Mouse (Mus musculus) left cerebral cortex, adult 9 months (tissue): ENCODE results near the gene Fosb.
"Not testable (repeated sequence)": the region's sequence is repeated elsewhere in the genome, so short reads cannot be mapped to it uniquely, and the experiment has no call there.

Experiments used
- DNase-seq, 2 experiments: peaks; one replicate each; pipeline ENCODE4 v3.0.0; 2022; ENCODE audit warnings: low spot score in 2 of 2

Gene Fosb

DNA sequence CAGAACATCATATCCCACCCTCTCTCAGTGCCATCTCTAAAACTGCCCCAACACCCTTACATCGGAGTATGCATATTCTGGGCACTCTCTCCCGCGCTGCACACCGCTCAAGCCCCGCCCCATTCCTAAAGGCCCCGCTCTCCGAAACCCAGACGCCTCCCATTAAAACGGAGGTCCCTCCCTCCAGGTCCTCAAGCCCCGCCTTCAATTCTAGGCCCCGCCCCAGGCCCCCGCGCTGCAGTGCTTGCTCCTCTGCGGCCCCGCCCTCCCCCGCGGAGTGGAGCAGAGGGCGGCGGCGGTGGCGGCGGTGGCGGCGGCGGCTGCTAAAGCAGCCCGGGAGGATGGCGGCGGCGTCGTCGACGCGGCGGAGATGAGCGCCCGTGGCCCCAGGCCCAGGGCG is 27.5 kb downstream of the Fosb start, which contains the start of gene Rtn2:
TSS of gene Rtn2 (plus strand) at position 240 of the 400 bp plus-strand sequence.
- peak in 1 of 2 experiments; percentile 77 for DNase-seq

- DNase-seq = not testable (repeated sequence)
Observed at GRCm38 (mm10) chr7:19281680-19282304, 28.1 kb downstream of the Fosb start.

- DNase-seq = no peak
Observed at GRCm38 (mm10) chr7:19279581-19280114, 30.2 kb downstream of the Fosb start, which contains the start of gene Ppm1n. Ppm1n (minus strand) TSS chr7:19280064.

- no peak for DNase-seq
Observed at GRCm38 (mm10) chr7:19279052-19279451, 30.8 kb downstream of the Fosb start.

DNA sequence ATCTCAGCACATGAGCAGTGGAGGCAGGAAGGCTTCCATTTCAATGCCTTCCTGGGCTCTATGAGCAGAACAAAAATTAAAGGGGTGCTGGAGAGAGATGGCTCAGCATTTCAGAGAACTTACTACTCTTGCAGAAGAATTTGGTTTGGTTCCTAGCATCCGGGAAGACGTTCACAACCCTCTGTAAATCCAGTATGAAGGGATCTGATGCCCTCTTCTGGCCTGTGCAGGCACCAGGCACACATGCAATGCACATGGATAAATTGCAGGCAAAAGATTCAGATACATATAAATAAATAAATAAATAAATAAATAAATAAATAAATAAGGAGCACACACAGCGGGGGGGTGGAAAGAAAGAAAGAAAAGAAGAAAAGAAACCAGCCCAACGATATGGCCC is 33.6 kb downstream of the Fosb start:
- DNase-seq = no peak

- DNase-seq = no peak
Observed at GRCm38 (mm10) chr7:19272173-19272764, 37.6 kb downstream of the Fosb start.

DNA sequence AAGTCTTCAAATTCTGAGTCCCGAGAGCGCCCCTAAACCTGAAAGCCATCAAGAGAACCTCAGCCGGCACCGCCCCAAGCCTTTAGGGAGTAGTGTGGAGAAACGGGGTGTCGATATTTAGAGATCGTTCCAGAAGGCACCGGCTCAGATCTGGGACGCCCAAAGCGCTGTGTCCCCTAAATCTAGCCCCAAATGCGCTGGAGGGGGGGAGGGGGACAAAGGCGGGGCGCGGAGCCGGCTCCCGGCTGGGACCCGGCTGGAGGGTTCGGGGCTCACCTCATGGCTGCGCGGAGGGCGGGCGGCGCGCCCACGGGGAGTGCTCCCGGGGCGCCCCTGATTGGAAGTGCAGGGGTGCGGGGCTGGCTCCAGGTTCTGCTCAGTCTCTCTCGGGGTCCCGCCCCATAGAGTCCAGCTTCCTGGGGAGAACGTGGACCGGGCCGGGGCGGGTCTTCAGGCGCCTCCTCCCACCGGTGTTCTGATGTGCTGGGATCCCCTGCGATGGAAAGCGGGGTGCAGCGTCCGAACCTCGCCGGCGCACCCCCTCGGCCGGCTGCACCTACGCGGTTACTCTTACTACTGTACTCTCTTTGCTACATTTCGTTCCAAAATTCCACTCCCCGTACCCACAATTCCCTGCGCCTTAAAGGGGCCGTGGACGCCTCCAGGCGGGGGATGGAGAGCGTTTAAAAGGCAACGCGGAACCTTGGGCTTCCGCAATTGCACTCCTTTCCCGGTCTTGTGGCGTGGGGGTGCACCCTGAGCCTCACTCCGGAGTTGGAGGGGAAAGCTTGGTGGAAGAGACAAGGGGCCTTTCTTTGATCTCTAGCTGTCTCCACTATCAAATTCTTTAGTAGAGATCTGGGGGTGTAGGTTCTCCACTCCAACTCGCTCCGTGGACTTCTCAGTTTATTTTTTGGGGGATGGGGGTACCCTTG is 38.3 kb downstream of the Fosb start, which contains the start of gene Vasp:
TSS of gene Vasp (minus strand) at position 580 of the 935 bp plus-strand sequence.
- peak in 1 of 2 experiments; percentile 86 for DNase-seq

DNA sequence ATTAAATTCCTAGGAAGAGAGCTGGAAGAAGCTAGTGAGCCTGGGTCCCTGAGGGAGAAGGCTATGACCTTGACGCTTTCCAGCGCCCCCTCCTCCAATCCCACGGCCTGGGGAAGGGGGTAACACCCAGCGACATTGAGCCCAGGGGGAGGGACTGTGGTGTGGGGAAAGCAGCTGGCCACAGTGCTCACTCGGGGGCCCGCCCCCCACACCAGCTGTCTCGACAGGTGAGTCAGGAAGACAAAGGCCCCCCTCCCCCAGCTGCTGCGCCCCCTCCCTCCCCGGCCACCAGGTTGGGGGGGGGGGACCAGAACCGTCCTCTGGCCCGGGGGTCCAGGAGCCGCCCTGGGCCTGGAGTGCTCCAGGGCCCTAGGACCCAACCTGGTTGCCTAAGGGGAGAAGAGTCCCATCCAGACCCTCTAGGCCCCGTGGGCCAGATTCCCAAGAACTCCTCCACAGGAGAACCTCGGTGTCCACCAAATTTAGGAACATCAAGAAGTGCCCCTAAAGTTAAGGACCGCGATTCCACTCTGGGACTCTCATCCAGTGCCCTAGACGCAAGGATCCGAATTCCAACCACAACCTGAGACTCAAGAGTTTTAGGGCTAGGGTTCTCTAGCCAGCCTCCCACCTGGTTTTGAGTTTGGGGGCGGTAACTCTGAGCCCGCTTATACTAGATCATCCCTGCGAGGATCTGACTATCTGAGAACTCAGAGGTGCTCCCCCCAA is 39.2 kb downstream of the Fosb start:
- DNase-seq = no peak

- no peak for DNase-seq
Observed at GRCm38 (mm10) chr7:19269721-19270441, 40.0 kb downstream of the Fosb start.

GRCm38 (mm10) chr7:19268993-19269681 is 40.7 kb downstream of the Fosb start:
- DNase-seq = no peak

- no peak for DNase-seq
Observed at GRCm38 (mm10) chr7:19267051-19267450, 42.8 kb downstream of the Fosb start.

DNA sequence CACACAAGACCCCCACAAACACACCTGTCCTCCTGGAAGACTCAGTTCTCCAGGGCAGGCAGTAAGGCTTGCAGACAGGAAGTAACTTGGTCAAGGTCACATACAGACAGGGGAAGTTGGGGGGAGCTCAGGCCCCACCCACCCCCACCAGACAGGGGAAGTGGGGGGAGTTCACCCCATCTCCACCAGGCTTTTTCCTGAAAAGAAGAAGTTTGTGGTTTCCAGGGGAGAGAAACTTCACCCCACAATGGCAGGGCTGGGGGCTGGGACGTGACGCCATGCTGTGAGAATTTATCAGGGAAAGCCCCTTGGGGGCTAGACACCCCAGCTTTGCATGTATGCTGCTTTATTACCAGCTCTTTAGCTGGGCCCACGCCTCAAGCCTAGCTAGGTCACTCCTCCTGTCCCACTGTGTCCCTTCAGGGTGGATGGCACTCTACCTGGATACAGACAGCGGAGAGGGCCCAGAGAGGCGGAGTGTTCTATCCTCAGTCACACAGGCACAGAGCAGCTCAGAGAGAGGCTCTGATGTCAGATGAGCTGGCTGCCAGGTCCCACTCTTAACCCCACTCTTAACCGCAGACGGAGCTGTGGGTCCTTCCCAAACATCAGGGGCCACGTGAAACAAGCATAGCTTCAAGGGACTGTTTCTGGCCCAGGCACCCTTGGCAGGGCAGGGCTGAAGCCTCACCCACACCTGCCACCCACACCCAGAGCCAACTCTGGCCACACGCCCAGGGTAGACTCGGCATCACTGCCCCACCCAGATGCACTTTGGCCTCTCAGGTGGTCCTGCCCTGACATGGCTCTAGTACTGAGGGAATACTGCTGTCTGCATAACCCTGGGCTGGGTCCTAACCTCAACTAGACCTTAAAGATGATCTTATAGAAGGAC is 43.7 kb downstream of the Fosb start:
- no peak for DNase-seq

DNA sequence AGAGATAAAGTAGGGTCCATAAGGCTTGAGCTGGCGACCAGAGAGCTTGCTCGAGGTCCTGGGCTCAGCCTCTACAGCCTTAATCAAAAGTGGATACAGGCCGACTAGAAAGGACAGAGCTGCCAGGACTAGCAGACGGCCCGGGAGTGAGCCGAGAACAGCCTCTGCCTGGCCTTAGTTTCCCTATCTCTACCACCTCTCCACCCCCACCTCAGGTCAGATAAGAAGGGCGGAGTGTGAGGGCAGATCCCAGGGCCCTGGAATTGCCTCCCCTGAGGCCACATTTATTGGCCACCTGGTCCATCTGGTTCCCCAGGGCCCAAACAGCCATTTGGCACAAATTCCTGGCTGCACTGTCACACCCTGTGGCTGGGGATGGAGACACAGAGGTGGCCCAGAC is 44.7 kb downstream of the Fosb start:
- no peak for DNase-seq

DNA sequence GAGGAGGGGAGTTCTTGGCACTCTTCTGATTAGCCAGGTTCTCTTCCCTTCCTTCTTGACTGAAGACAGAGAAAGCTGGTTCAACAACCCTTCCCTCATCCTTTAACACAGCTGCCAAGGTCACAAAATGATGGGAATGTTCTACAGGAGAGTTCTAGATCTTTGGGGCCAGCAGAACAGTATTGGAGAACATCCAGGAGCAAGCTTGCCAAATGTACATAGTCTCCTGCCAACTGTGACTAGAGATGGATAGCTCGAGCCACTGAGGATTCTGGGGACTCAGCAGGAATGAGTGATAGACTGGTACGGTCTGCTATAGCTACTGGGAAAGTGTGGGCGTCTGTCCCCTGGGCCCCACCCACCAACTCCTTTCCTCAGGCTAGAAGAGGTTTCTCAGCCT is 51.5 kb downstream of the Fosb start:
- DNase-seq = no peak

- DNase-seq = peak in 1 of 2 experiments; percentile 67
Observed at GRCm38 (mm10) chr7:19257390-19258022, 52.3 kb downstream of the Fosb start.

GRCm38 (mm10) chr7:19256567-19256966 is 53.3 kb downstream of the Fosb start:
- DNase-seq = no peak

GRCm38 (mm10) chr7:19255395-19255794 is 54.5 kb downstream of the Fosb start:
- no peak for DNase-seq

GRCm38 (mm10) chr7:19253437-19253836 is 56.4 kb downstream of the Fosb start:
- DNase-seq = no peak
